Mouse (Mus musculus) intestine, embryonic 14.5 days (tissue): ENCODE measurements around the gene Nlrp14. TPM values are rescaled to one million over a fixed set of nuclear protein-coding genes. Genes with fewer than 3 reads are reported as not detected.
"Not testable (repeated sequence)": the region's sequence is repeated elsewhere in the genome, so short reads cannot be mapped to it uniquely, and the experiment has no call there.

ENCODE experiments used
- ATAC-seq: fragments of 200-750 bp; cut with Nextera tagmentation; replicated peaks from 2 replicates; pipeline ENCODE4 v1.8.0; 2017; ENCODE audit warnings: low read depth, moderate number of reproducible peaks, moderate TSS enrichment, moderate library complexity; ENCODE audit not compliant: low FRiP score, low TSS enrichment
- DNase-seq: peaks from one replicate; pipeline ENCODE4 v3.0.0-alpha.2; 2018; ENCODE audit warnings: low spot score
- H3K27ac ChIP-seq: fragments of 300-500 bp; sonication (generic); 2 replicates; pipeline ENCODE4 v1.5.1; 2014; ENCODE audit warnings: low read depth, mild to moderate bottlenecking, control low read depth
- H3K27me3 ChIP-seq: fragments of 300-500 bp; sonication (generic); replicated peaks from 2 replicates; pipeline ENCODE4 v1.6.1; 2014; ENCODE audit warnings: low read length, control low read depth; ENCODE audit not compliant: control insufficient read depth, insufficient read depth
- H3K36me3 ChIP-seq: fragments of 300-500 bp; sonication (generic); 2 replicates; pipeline ENCODE4 v1.6.1; 2014; ENCODE audit warnings: low read length, control low read depth; ENCODE audit not compliant: control insufficient read depth, insufficient read depth
- H3K4me1 ChIP-seq: fragments of 300-500 bp; sonication (generic); replicated peaks from 2 replicates; pipeline ENCODE4 v1.6.1; 2014; ENCODE audit warnings: low read length, control low read depth, mixed read lengths; ENCODE audit not compliant: control insufficient read depth, insufficient read depth
- H3K4me2 ChIP-seq: fragments of 300-500 bp; sonication (generic); 2 replicates; pipeline ENCODE4 v1.6.1; 2014; ENCODE audit warnings: low read length
- H3K4me3 ChIP-seq: fragments of 300-500 bp; sonication (generic); 2 replicates; pipeline ENCODE4 v1.5.1; 2014; ENCODE audit warnings: low read depth, low read length, control low read depth, mixed read lengths
- H3K9ac ChIP-seq: fragments of 300-500 bp; sonication (generic); 2 replicates; pipeline ENCODE4 v1.6.1; 2014; ENCODE audit warnings: mild to moderate bottlenecking, low read length
- H3K9me3 ChIP-seq: fragments of 300-500 bp; sonication (generic); 2 replicates; pipeline ENCODE4 v1.6.1; 2016; ENCODE audit warnings: low read length, control low read depth; ENCODE audit not compliant: control insufficient read depth
- WGBS: fragments of 180-500 bp; shearing (Covaris S2); extraction: QIAGEN DNeasy Blood & Tissue Kit; methylation state at CpG from one replicate; pipeline ENCODE4 v1.1.7; 2014; 5-methylcytosine and 5-hydroxymethylcytosine counted together
- polyA plus RNA-seq: library from polyadenylated mRNA; unstranded; fragments of >200 nt; fragmentation: Nextera tagmentation; extraction: Ambion mirVana; gene quantifications from 2 replicates; pipeline ENCODE4 v1.2.1, GENCODE M21; 2014

Nlrp14 gene
- polyA plus RNA-seq: not detected in 2 replicates

GRCm38 (mm10) chr7:107166690-107167089 is at the start of gene Nlrp14:
TSS of gene Nlrp14 (plus strand) at chr7:107166990.
- Histone ChIP-seq H3K4me2 (no peak within 1 kb of the TSS), H3K27ac (no peak within 1 kb of the TSS), H3K9ac (no peak within 1 kb of the TSS), H3K4me3 (no peak within 1 kb of the TSS), H3K27me3 (no peaks in the 10 kb centered on the region), H3K9me3 (no peaks in the 10 kb centered on the region), H3K36me3 (no peaks in the 10 kb centered on the region), H3K4me1 (no peaks in the 10 kb centered on the region)
- WGBS: 82% methylated on average over 10 of the region's 10 CpGs
- ATAC-seq: no peak
- no peak for DNase-seq

- H3K9ac ChIP-seq, H3K4me3 ChIP-seq, DNase-seq, H3K27me3 ChIP-seq, H3K4me1 ChIP-seq, ATAC-seq, H3K9me3 ChIP-seq, H3K27ac ChIP-seq, H3K36me3 ChIP-seq, H3K4me2 ChIP-seq: not testable (repeated sequence)
- WGBS: 56% methylated on average over 1 of the region's 3 CpGs
These were observed 35.8 kb upstream of the Nlrp14 start, which contains the start of gene Olfr715 for GRCm38 (mm10) chr7:107130983-107131382. TSS of gene Olfr715 (minus strand) at chr7:107131083.

GRCm38 (mm10) chr7:107138027-107138426 is 28.8 kb upstream of the Nlrp14 start, which contains the start of gene Olfr716:
TSS of gene Olfr716 (plus strand) at chr7:107138327.
- H3K27ac ChIP-seq, DNase-seq, H3K36me3 ChIP-seq, ATAC-seq, H3K9me3 ChIP-seq, H3K4me1 ChIP-seq, H3K4me3 ChIP-seq, H3K4me2 ChIP-seq, H3K27me3 ChIP-seq, H3K9ac ChIP-seq: not testable (repeated sequence)
- WGBS: 67% methylated on average over 2 of the region's 2 CpGs

GRCm38 (mm10) chr7:107180406-107180805 is 13.6 kb downstream of the Nlrp14 start:
- Histone ChIP-seq H3K9ac (no peak overlapping the region), H3K4me2 (no peak overlapping the region), H3K27ac (no peak overlapping the region), H3K9me3 (no peaks in the 10 kb centered on the region), H3K27me3 (no peaks in the 10 kb centered on the region), H3K4me3 (no peak overlapping the region), H3K4me1 (no peaks in the 10 kb centered on the region), H3K36me3 (no peaks in the 10 kb centered on the region)
- 35% methylated on average over 2 of the region's 2 CpGs for WGBS
- ATAC-seq (no peak), DNase-seq (no peak)

GRCm38 (mm10) chr7:107201817-107202216 is 35.0 kb downstream of the Nlrp14 start:
- no peak overlapping the region for H3K9ac ChIP-seq
- peak; percentile 59 for DNase-seq
- H3K4me3 ChIP-seq: no peak overlapping the region
- no peaks in the 10 kb centered on the region for H3K36me3 ChIP-seq
- 38% methylated on average over 3 of the region's 3 CpGs for WGBS
- no peak overlapping the region for H3K27ac ChIP-seq
- H3K4me1 ChIP-seq: no peaks in the 10 kb centered on the region
- no peaks in the 10 kb centered on the region for H3K27me3 ChIP-seq
- H3K4me2 ChIP-seq: no peak overlapping the region
- no peaks in the 10 kb centered on the region for H3K9me3 ChIP-seq
- ATAC-seq: no peak

GRCm38 (mm10) chr7:107207843-107208242 is 41.1 kb downstream of the Nlrp14 start:
- Histone ChIP-seq H3K27ac (no peak overlapping the region), H3K9me3 (peaks cover 14% of the 10 kb centered on the region), H3K4me3 (no peak overlapping the region), H3K4me2 (no peak overlapping the region), H3K4me1 (no peaks in the 10 kb centered on the region), H3K9ac (no peak overlapping the region), H3K36me3 (no peaks in the 10 kb centered on the region), H3K27me3 (peaks cover 50% of the 10 kb centered on the region)
- no peak for ATAC-seq
- 86% methylated on average over 3 of the region's 3 CpGs for WGBS
- DNase-seq: no peak

GRCm38 (mm10) chr7:107209204-107209860 is 42.5 kb downstream of the Nlrp14 start, which contains the start of gene Rbmxl2:
TSS of gene Rbmxl2 (plus strand) at chr7:107209445.
- Histone ChIP-seq H3K4me2 (peak within 1 kb of the TSS; percentile 8; the same call in 1 of the 2 replicates), H3K36me3 (no peaks in the 10 kb centered on the region), H3K9me3 (peaks cover 14% of the 10 kb centered on the region), H3K9ac (no peak within 1 kb of the TSS), H3K4me1 (no peaks in the 10 kb centered on the region), H3K27me3 (peaks cover 59% of the 10 kb centered on the region), H3K27ac (no peak within 1 kb of the TSS), H3K4me3 (peak within 1 kb of the TSS; percentile 17)
- WGBS: 40% methylated on average over 64 of the region's 70 CpGs
- no peak for DNase-seq
- no peak for ATAC-seq

- ATAC-seq (0 out of 2 replicates have a peak, but pooled peaks have one; percentile 15), DNase-seq (no peak)
- H3K4me1 ChIP-seq: no peaks in the 10 kb centered on the region
- H3K9ac ChIP-seq: no peak overlapping the region
- H3K9me3 ChIP-seq: peaks cover 14% of the 10 kb centered on the region
- H3K4me3 ChIP-seq: peak overlapping the region; percentile 17
- peak overlapping the region; percentile 8; the same call in 1 of the 2 replicates for H3K4me2 ChIP-seq
- H3K27me3 ChIP-seq: peaks cover 61% of the 10 kb centered on the region
- H3K27ac ChIP-seq: no peak overlapping the region
- 27% methylated on average over 77 of the region's 77 CpGs for WGBS
- H3K36me3 ChIP-seq: no peaks in the 10 kb centered on the region
These were observed 43.4 kb downstream of the Nlrp14 start for GRCm38 (mm10) chr7:107210126-107210576.

GRCm38 (mm10) chr7:107215723-107216122 is 48.9 kb downstream of the Nlrp14 start:
- Histone ChIP-seq H3K4me1 (no peaks in the 10 kb centered on the region), H3K36me3 (no peaks in the 10 kb centered on the region), H3K4me2 (no peak overlapping the region), H3K9ac (no peak overlapping the region), H3K27me3 (peaks cover 28% of the 10 kb centered on the region), H3K9me3 (no peaks in the 10 kb centered on the region), H3K27ac (no peak overlapping the region), H3K4me3 (no peak overlapping the region)
- DNase-seq (no peak), ATAC-seq (peak; percentile 68)
